Mouse (Mus musculus): ENCODE measurements around the gene Ttc23.

- TF ChIP-seq POLR2A (IDR thresholded peaks at IDR 0.05; ENCODE audit: insufficient read length, low read depth) (no peak), MYOD1 (IDR thresholded peaks at IDR 0.05; ENCODE audit: control insufficient read depth in 1 of 3, insufficient read length in 2 of 3, low read depth in 2 of 3) (no peak), CEBPB (IDR thresholded peaks at IDR 0.05; ENCODE audit: insufficient read depth, poor library complexity, severe bottlenecking) (no peak)
Observed at GRCm38 (mm10) chr7:67670965-67671364, 23.8 kb downstream of the Ttc23 start.

Measured in myocyte (in vitro differentiated cells).